Mouse (Mus musculus): ENCODE data around the gene Spg11.

- TF ChIP-seq CTCF (IDR thresholded peaks at IDR 0.05; ENCODE audit: control insufficient read depth, insufficient read depth, insufficient replicate concordance, low read depth, low read length) (no peak), POLR2A (IDR thresholded peaks at IDR 0.05; ENCODE audit: control insufficient read depth, low read depth, low read length) (no peak)
Observed at GRCm38 (mm10) chr2:122132078-122132477, 13.9 kb upstream of the Spg11 start.
